Mouse (Mus musculus): Measurements from ENCODE around the gene Gnaq. TPM values are rescaled to one million over a fixed set of nuclear protein-coding genes. Genes with fewer than 3 reads are reported as not detected.

The Gnaq gene
- total RNA-seq, 2 experiments from 2014 or later, result 12.2 to 15.7 TPM

- TF ChIP-seq CTCF (IDR thresholded peaks at IDR 0.05), result no peak
- DNase-seq, result peak; percentile 20
- Histone ChIP-seq H3K4me3 (no peak overlapping the region), H3K27ac (peak overlapping the region; percentile 73)
- intact Hi-C loops (cut with DNase I), result no loop called here
Observed at GRCm38 (mm10) chr19:16286451-16287175, 154.0 kb downstream of the Gnaq start.

DNA sequence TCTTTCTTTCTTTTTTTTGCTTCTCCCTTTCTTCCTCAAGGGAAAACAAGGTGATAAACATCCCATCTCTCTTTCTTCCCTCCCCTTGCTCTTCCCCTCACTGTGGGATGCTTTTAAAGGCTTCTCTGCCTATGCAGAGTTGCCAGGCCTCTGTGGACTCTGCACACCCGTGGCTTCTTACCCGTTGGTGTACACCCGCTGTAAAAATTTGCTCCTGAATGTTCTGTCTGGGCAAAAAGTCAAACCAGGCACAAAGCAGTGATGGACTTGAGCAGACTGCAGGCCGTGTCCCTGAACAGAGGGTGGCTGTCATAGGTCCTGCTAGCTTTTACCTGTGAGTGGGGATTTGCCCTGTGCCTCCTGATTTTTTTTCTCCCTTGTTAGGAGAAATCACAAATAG is 154.7 kb downstream of the Gnaq start:
- intact Hi-C loops (cut with DNase I), result no loop called here
- Histone ChIP-seq H3K4me3 (no peak overlapping the region), H3K27ac (peak overlapping the region; percentile 73; the same call in 1 of the 2 replicates)
- DNase-seq, result no peak
- TF ChIP-seq CTCF (IDR thresholded peaks at IDR 0.05), result no peak

GRCm38 (mm10) chr19:16287971-16288370 is 155.3 kb downstream of the Gnaq start:
- intact Hi-C loops (cut with DNase I), result no loop called here
- TF ChIP-seq CTCF (IDR thresholded peaks at IDR 0.05), result no peak

DNA sequence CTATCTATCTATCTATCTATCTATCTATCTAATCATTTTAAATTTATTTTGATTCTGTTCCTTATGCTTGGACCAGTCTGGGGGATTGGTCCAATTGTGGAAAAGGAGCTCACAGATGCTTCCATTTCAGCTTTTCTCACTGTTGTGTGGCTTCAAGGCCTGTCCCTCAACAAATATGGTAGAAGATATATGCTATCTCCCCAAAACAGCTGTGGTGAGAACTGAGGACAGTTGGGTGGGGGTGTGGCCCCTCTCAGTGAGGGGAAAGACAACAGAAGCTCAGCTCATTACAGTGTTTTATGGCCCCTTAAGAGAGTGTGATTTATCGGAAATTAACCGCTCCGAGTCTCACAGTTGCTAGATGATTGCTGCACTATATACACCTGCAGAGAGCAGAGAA is 158.5 kb downstream of the Gnaq start:
- no peak overlapping the region for H3K27ac ChIP-seq
- no peak for DNase-seq
- H3K4me3 ChIP-seq, result no peak overlapping the region
- intact Hi-C loops (cut with DNase I), result no loop called here
- no peak for TF ChIP-seq CTCF (IDR thresholded peaks at IDR 0.05)

More at GRCm38 (mm10) chr19:16287971-16288370, 155.3 kb downstream of the Gnaq start:
- Histone ChIP-seq H3K27ac (peak overlapping the region; percentile 73), H3K4me3 (no peak overlapping the region)
- no peak for DNase-seq

GRCm38 (mm10) chr19:16292056-16292608 is 159.5 kb downstream of the Gnaq start:
- DNase-seq, result no peak
- intact Hi-C loops (cut with DNase I), result no loop called here
- H3K4me3 ChIP-seq, result no peak overlapping the region
- no peak for TF ChIP-seq CTCF (IDR thresholded peaks at IDR 0.05)
- H3K27ac ChIP-seq, result no peak overlapping the region

DNA sequence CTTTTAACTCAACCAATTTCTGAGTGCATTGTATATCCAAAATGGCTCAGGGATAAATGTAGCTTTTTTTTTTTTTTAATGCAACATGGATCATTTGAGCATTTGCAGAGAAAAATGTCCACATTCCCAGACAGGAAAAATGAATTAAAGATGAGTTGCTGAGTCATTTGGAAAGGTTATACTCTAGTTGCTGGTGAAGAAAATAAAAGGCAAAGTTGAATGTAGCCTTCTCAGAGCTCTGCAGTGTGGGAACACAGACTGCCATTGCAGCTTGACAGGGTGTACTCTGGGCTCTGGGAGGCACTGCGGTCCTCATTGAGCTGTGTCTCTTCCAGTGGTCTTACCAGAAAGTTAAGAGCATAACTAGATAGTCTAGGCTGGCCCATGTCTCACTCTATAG is 160.3 kb downstream of the Gnaq start:
- intact Hi-C loops (cut with DNase I), result no loop called here

DNA sequence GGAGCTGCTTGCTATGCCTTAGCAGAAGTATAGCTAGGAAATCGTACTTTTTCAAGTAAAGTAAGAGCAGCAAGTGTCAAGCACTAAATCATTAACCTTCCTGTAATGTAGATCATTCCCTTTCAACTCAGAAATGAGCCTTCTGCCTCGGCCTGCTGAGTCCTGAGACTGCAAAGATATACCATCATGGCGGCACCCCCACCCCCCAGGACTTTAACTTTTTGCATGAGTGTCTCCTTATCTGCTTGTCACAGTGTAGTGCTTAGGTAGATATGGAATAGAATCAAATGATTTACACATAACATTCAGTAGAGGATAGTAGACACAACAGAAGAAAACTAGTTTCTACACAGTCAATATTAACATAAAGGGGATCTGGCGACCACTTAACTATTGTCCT is 167.8 kb downstream of the Gnaq start:
- H3K27ac ChIP-seq, result no peak overlapping the region
- intact Hi-C loops (cut with DNase I), result no loop called here
- TF ChIP-seq CTCF (IDR thresholded peaks at IDR 0.05), result no peak

More for the DNA sequence above, 160.3 kb downstream of the Gnaq start:
- DNase-seq, result no peak
- no peak for TF ChIP-seq CTCF (IDR thresholded peaks at IDR 0.05)
- no peak overlapping the region for H3K27ac ChIP-seq
- H3K4me3 ChIP-seq, result no peak overlapping the region

GRCm38 (mm10) chr19:16301336-16301735 is 168.7 kb downstream of the Gnaq start:
- Histone ChIP-seq H3K4me3 (no peak overlapping the region), H3K27ac (no peak overlapping the region)
- intact Hi-C loops (cut with DNase I), result no loop called here
- no peak for TF ChIP-seq CTCF (IDR thresholded peaks at IDR 0.05)
- DNase-seq, result no peak

More for the DNA sequence above, 167.8 kb downstream of the Gnaq start:
- DNase-seq, result no peak
- no peak overlapping the region for H3K4me3 ChIP-seq

DNA sequence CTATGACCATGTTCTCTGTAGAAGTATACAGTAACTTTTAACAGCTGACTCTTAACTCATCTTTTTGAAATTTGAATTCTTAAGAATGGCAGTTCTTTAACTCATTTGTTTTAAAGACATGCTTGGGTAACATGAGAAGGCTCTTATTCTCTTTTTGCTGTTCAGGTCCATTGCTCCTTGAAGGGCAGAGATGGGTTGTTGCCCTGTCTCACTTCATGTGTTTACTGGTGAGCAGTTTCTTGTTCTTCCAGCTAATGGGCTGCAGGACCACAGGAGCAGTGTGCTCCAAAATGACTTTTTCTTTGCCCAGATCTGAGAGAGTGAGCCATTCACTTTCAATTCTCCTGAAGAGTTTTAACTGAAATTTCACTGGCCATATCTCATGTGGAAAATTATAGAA is 176.4 kb downstream of the Gnaq start:
- intact Hi-C loops (cut with DNase I), result no loop called here
- peak overlapping the region; percentile 43; the same call in 1 of the 2 replicates for H3K27ac ChIP-seq
- DNase-seq, result no peak
- TF ChIP-seq CTCF (IDR thresholded peaks at IDR 0.05), result no peak
- no peak overlapping the region for H3K4me3 ChIP-seq

- no peak for TF ChIP-seq CTCF (IDR thresholded peaks at IDR 0.05)
- intact Hi-C loops (cut with DNase I), result no loop called here
- DNase-seq, result no peak
- Histone ChIP-seq H3K4me3 (no peak overlapping the region), H3K27ac (no peak overlapping the region)
Observed at GRCm38 (mm10) chr19:16314295-16314821, 181.7 kb downstream of the Gnaq start.

DNA sequence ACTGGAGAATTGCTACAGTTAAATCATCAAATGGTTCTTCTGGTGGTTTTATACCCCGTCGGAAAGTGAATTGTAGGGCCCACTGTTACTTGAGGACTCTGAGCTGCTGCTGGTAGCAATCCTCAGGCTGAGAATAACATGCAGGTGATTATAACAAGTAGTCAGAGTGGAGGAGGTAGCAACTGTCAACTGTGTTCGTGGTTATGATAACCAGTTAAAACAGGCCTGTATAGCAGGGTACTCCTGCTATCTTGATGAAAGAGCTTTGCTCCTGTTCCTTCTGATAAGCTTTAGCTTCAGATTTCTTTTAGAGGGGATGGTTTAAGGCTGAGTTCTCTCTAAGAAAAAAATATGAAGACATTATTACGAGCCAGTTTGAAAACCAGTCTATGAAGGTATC is 182.9 kb downstream of the Gnaq start:
- Histone ChIP-seq H3K27ac (no peak overlapping the region), H3K4me3 (no peak overlapping the region)
- no peak for DNase-seq
- no peak for TF ChIP-seq CTCF (IDR thresholded peaks at IDR 0.05)
- intact Hi-C loops (cut with DNase I), result no loop called here

- no peak overlapping the region for H3K4me3 ChIP-seq
- no peak for DNase-seq
- intact Hi-C loops (cut with DNase I), result no loop called here
- no peak for TF ChIP-seq CTCF (IDR thresholded peaks at IDR 0.05)
- no peak overlapping the region; the same call in 1 of the 2 replicates for H3K27ac ChIP-seq
Observed at GRCm38 (mm10) chr19:16318128-16318811, 185.6 kb downstream of the Gnaq start.

DNA sequence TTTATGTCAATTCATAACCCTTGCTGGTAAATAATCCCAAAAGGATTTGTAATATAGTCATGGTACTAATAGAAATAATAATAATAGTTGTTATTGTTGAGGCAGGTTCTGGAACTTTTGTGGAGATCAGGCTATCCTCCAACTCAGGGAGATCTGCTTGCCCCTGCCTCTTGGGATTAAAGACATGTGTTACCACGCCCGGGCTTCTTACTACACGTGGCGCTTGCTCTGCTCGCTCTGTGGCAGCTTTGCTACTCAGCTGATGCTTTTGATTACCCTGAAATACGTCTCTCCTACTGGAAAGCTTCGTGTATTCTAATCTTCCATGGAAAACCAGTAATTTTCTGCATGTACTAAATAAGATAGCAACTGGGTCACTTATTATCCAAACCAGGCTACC is 187.4 kb downstream of the Gnaq start:
- intact Hi-C loops (cut with DNase I), result loop anchor here (5.0 kb wide), 1 partner anchor 188 kb away; the partner anchor contains the start of gene Gnaq

More for the DNA sequence above, 187.4 kb downstream of the Gnaq start:
- DNase-seq, result peak; percentile 28
- TF ChIP-seq CTCF (IDR thresholded peaks at IDR 0.05), result no peak
- H3K27ac ChIP-seq, result no peak overlapping the region
- no peak overlapping the region for H3K4me3 ChIP-seq
